Mouse (Mus musculus): ENCODE results near the gene Pygl.
A peak's percentile ranks its signal among the peaks of the same experiment; 100 is the strongest.

The Pygl gene

DNA sequence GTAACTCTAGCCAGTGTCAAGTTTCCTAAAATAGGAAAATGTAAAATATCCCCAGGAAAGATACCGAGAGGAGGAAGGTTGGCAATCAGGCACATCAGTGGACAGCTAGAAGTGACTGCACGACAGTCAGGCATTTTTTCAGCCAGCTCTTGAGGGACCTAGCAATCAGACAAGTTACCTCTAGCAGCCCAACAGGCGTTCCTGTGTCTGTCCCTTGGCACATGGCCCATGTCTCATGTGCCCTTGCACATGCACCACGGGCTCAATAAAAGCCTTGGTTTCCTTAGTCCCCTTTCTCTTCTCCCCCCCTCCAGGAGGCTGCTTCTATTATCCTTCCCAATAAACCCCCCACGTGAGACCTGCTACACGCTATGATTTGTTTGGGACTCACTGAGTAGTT is 75.1 kb downstream of the Pygl start:
- no peak for DNase-seq

DNA sequence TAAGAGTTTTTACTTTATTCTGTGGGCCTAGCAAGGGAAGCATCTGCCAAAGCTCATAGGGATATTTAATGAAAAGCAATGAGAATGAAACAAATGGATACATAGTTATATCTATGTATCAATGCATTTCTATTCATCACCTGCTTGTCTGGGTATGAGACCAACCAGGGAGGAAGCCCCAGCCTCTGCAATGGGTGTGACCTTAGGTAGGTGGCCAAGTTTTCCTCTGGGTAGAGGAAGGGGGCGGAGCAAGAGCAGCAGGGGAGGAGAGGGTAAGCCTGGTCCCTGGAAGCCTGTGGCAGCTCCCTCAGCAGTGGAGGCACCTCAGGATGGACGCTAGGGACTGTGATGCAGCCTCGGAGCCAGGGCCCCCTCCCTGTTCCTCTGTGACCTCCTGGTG is 77.4 kb downstream of the Pygl start, which contains the start of gene Abhd12b:
TSS of gene Abhd12b (plus strand) at position 301 of the 400 bp plus-strand sequence.
- DNase-seq, result no peak

DNA sequence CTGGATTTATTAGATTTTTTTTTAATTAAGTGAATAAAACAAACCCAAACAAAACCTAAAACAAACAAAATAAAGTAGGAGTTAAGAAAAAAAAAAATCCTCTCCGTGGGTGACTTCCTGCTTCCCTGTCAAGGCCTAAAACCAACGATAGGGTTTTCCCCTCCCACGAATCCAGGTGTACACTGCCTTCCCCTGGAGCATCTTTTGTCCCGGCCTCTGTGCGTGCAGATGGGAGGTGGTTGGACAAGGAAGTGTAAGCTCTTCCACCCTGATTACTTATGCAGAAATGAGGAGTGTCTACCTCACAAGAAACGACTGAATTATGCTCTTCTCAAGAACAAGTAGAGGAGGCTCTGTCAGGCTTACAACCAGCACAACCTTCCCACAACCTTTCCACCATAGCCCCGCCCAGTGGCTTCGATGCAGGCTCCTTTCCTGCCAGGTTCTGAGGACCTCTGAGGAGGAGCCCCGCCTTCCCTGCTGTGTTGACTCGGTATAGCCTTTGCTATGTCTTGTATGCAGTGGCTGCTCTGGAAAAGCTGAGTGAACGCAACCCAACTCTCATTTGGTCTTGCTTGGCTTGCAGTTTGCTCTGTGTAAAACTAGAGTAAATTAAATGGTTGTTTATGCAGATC is 82.5 kb downstream of the Pygl start:
- DNase-seq, result peak; percentile 26

DNA sequence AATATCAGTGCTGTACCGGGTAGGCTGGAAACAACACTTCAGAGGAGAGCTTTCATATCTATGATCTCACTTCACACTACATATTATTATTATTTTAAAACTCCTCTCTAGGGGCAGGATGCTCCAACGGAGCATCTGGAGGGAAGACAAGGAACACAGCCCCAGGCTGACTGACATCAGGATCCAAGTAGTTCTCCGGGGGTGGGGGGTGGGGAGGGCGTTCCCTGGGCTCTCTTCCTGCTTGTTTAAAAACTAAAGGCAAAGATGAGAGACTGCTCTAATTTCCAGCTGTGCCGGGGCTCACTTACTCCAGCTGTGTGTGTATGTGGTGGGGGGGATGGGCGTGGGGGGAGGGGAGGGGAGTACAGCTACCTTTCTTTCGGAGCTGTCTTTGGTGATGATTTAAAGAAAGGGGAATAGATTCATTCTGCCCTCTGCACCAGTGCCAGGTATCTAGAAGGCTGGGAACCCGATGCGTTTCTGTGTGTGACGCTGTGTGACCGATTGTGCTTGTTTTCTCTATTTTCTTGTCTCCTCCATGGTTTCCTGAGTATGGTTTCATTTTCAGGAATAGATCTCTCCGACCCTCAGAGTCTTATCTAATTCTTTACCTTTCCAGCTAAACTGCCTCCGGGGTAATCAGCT is 83.2 kb downstream of the Pygl start:
- peak; percentile 20 for DNase-seq

DNA sequence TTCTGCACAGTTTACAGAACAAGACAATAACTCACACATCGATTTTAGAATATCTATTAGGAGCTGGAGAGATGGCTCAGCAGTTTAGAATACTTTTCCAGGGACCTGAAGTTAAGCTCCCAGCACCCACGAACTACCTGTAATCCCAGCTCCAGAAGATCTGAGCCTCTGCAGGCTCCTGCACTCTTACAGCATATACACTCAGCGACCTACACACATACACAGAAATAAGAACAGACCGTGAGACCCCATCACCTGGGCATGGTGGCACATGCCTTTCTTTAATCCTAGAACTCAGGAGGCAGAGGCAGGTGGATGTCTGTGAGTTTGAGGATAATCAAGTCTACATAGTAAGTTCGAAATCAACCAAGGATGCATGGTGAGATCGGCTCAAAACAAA is 85.7 kb downstream of the Pygl start:
- no peak for DNase-seq

DNA sequence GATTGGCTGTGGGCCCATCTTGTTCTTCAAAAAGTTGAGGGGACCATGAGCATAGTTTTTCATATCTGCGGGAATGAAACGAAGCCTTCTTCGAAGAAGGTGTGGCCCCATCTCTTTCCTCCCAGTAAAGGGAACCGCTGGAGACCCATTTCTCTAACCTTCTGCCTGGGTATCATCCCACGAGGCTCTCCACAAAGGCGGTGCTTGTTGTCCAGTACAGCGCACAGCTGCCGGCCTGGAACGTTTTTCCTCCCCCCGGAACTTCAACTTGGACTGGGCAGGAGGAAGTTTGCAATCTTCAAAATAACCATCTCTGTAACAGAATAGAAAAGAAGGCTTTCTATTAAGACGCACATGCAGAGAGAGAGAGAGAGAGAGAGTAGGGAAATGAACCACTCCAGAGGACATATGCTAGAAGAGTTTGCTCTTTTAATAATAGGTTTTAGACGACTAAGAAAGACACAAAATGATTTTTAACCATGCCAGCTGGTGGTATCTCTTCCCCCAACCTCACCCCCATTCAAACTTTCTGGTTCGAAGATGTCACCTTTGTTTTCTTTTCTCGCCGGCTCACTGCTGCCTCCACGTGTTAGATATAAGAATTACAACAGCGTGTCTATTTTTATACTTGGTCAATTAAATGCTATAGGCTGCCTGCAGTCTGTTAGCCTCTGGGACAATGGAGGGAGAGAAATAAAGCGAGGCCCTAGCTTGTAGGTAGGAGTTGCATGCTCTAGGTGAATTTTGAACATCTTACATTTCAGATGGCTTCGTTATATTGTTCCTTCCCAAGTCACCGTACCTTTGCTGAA is 86.4 kb downstream of the Pygl start:
- peak; percentile 70 for DNase-seq

DNA sequence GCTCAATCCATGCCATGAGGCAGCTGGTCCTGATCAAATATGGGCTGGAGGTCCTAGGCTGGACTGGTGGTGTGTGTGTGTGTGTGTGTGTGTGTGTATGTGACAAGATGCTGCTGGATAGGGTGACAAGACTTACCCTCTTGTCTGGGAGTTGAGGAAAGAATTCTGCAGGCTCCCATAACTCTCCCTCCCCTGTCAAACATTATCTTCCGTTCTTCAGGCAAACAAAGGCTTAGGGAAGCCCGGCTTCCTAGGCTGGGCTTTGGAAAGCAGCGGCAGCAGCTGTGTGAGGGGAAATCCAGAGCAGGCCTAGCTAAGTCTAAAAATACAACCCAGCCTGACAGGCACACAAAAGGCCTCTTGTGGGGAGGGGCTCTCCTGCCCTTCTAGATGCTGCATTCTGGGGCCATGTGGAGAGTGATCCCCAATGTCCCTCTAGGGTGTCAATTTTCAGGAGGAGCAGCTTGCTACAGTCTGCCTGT is 87.1 kb downstream of the Pygl start:
- DNase-seq, result peak; percentile 70

DNA sequence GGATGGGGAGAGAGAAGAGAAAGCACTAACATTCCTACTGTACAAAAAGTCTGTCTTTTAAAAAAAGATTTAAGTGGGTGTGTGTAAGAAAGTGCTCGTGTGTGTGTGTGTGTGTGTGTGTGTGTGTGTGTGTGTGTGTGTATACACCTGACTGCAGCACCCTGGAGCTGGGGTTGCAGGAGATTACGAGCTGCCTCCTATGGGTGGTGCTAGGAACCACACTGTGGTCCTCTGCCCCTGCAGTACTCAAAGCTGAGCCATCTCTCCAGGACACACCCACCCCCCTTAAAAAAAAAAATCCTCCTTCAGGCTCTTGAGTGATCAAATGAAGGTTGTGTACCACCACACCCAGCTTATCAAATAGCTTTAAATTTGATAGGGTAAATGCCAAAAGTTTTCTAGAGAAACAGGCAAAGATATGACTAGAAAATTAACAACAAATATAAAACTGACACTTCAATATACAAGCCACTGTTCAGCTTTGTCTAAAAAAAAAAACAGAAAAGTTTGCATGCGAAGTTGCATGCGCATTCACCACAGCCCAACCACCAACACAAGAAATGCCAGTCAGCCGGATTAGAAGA is 90.2 kb downstream of the Pygl start:
- DNase-seq, result no peak

All from kidney, postnatal 14 days (tissue).